Mouse (Mus musculus): ENCODE measurements around the gene Gm6871.

DNA sequence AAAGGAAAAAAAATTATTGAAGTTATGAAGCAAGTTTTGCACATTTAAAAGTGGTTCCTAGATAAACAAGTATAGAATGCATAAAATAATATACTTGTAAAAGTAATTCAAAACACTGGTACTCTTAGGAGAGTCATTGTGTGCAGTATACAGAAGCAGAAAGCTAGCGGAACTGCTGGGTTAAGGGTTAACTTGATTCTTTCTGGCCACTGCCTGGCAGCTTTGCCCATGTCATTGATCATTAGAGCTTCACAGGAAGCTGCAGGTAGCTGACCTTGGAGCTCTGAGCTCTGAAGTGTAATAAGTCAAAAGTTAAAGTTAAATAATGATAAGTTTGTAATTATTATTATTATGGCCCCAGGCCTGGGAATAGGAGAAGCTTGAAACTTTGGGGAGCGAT lies 4.5 kb upstream of the Gm6871 start:
- TF ChIP-seq POLR2A (IDR thresholded peaks at IDR 0.05; ENCODE audit: control insufficient read depth, extremely low read depth, insufficient read depth, low read length, poor library complexity) (no peak), CTCF (IDR thresholded peaks at IDR 0.05; ENCODE audit: borderline replicate concordance, control insufficient read depth, extremely low read depth, insufficient read depth, low read length, poor library complexity) (no peak)

Measured in thymus, adult 2 months (tissue).